Mouse (Mus musculus): ENCODE data around the gene Pcgf3. TPM values are rescaled to one million over a fixed set of nuclear protein-coding genes. Genes with fewer than 3 reads are reported as not detected.

The Pcgf3 gene
- polyA plus RNA-seq, 1 experiment from 2014 or later, result 16.3 TPM

Other genes starting within 250 kb of the Pcgf3 start
- gene Dr1, start 192.3 kb upstream of the Pcgf3 start, polyA plus RNA-seq (2015; fragmentation: Nextera tagmentation; extraction: Ambion mirVana), result 26.6 and 28.9 TPM in 2 replicates
- 5.4 and 6.3 TPM in 2 replicates for gene Pigg, start 148.6 kb upstream of the Pcgf3 start, polyA plus RNA-seq (2015; fragmentation: Nextera tagmentation; extraction: Ambion mirVana)
- gene Gm42517, start 93.3 kb upstream of the Pcgf3 start, polyA plus RNA-seq (2015; fragmentation: Nextera tagmentation; extraction: Ambion mirVana), result not detected in 2 replicates
- 0.26 TPM in 1 of 2 replicates, not detected in the other for gene Pde6b, start 72.8 kb upstream of the Pcgf3 start, polyA plus RNA-seq (2015; fragmentation: Nextera tagmentation; extraction: Ambion mirVana)
- 740 and 758 TPM in 2 replicates for gene Atp5k, start 26.8 kb upstream of the Pcgf3 start, polyA plus RNA-seq (2015; fragmentation: Nextera tagmentation; extraction: Ambion mirVana)
- gene Mfsd7a, start 12.3 kb upstream of the Pcgf3 start, polyA plus RNA-seq (2015; fragmentation: Nextera tagmentation; extraction: Ambion mirVana), result 0.30 TPM in 2 replicates
- 0.36 and 0.59 TPM in 2 replicates for gene Cplx1, start 88.8 kb downstream of the Pcgf3 start, polyA plus RNA-seq (2015; fragmentation: Nextera tagmentation; extraction: Ambion mirVana)
- 32.3 and 33.9 TPM in 2 replicates for gene Gak, start 168.5 kb downstream of the Pcgf3 start, polyA plus RNA-seq (2015; fragmentation: Nextera tagmentation; extraction: Ambion mirVana)
- 16.6 and 19.7 TPM in 2 replicates for gene Tmem175, start 168.5 kb downstream of the Pcgf3 start, polyA plus RNA-seq (2015; fragmentation: Nextera tagmentation; extraction: Ambion mirVana)
- 13.9 and 15.5 TPM in 2 replicates for gene Idua, start 199.1 kb downstream of the Pcgf3 start, polyA plus RNA-seq (2015; fragmentation: Nextera tagmentation; extraction: Ambion mirVana)
- 6.3 and 7.2 TPM in 2 replicates for gene Dgkq, start 208.4 kb downstream of the Pcgf3 start, polyA plus RNA-seq (2015; fragmentation: Nextera tagmentation; extraction: Ambion mirVana)
- 0.41 and 0.61 TPM in 2 replicates for gene Slc26a1, start 214.3 kb downstream of the Pcgf3 start, polyA plus RNA-seq (2015; fragmentation: Nextera tagmentation; extraction: Ambion mirVana)
- gene Fgfrl1, start 231.2 kb downstream of the Pcgf3 start, polyA plus RNA-seq (2015; fragmentation: Nextera tagmentation; extraction: Ambion mirVana), result 6.4 and 11.4 TPM in 2 replicates